Mouse (Mus musculus): ENCODE results near the gene Plcg2. TPM values are rescaled to one million over a fixed set of nuclear protein-coding genes. Genes with fewer than 3 reads are reported as not detected.

Gene Plcg2
- polyA plus RNA-seq, 2 experiments from 2014 or later = 0.99 TPM; not detected in 1

- ATAC-seq = no peak
Observed at GRCm38 (mm10) chr8:117639631-117640030, 141.5 kb downstream of the Plcg2 start.

GRCm38 (mm10) chr8:117645486-117645885 is 147.4 kb downstream of the Plcg2 start:
- no peak for ATAC-seq

GRCm38 (mm10) chr8:117646020-117646419 is 147.9 kb downstream of the Plcg2 start:
- no peak for ATAC-seq

- ATAC-seq = no peak
Observed at GRCm38 (mm10) chr8:117646440-117646839, 148.3 kb downstream of the Plcg2 start.

- ATAC-seq = no peak
Observed at GRCm38 (mm10) chr8:117652318-117652717, 154.2 kb downstream of the Plcg2 start.

GRCm38 (mm10) chr8:117658990-117659389 is 160.9 kb downstream of the Plcg2 start:
- ATAC-seq = no peak

GRCm38 (mm10) chr8:117660358-117661031 is 162.4 kb downstream of the Plcg2 start:
- ATAC-seq = no peak

- no peak for ATAC-seq
Observed at GRCm38 (mm10) chr8:117667349-117668124, 169.4 kb downstream of the Plcg2 start.

GRCm38 (mm10) chr8:117670461-117670860 is 172.4 kb downstream of the Plcg2 start:
- ATAC-seq = no peak

- no peak for ATAC-seq
Observed at GRCm38 (mm10) chr8:117672558-117672957, 174.5 kb downstream of the Plcg2 start.

- ATAC-seq = peak; percentile 96
Observed at GRCm38 (mm10) chr8:117673430-117673830, 175.3 kb downstream of the Plcg2 start, which contains the start of gene Sdr42e1. TSS of gene Sdr42e1 (minus strand) at chr8:117673689.

- ATAC-seq = no peak
Observed at GRCm38 (mm10) chr8:117675171-117675570, 177.1 kb downstream of the Plcg2 start.

GRCm38 (mm10) chr8:117676460-117676859 is 178.4 kb downstream of the Plcg2 start:
- ATAC-seq = no peak

- no peak for ATAC-seq
Observed at GRCm38 (mm10) chr8:117677011-117677410, 178.9 kb downstream of the Plcg2 start.

GRCm38 (mm10) chr8:117678650-117679049 is 180.6 kb downstream of the Plcg2 start:
- ATAC-seq = no peak

GRCm38 (mm10) chr8:117683925-117684472 is 185.9 kb downstream of the Plcg2 start:
- ATAC-seq = no peak

- ATAC-seq = no peak
Observed at GRCm38 (mm10) chr8:117684504-117684903, 186.4 kb downstream of the Plcg2 start.

Other genes starting within 250 kb of the Plcg2 start
- 10 to 100 TPM; 28.6 to 31.0 TPM for gene Cmip, start 241.2 kb upstream of the Plcg2 start, polyA plus RNA-seq (2017; shearing (Covaris generic))
- gene Sdr42e1, start 175.4 kb downstream of the Plcg2 start, polyA plus RNA-seq (2017; shearing (Covaris generic)) = 1 to 10 TPM; 3.4 to 4.4 TPM
- gene Hsd17b2, start 203.6 kb downstream of the Plcg2 start, polyA plus RNA-seq (2017; shearing (Covaris generic)) = under 1 TPM in 1 of 2 experiments, not detected in 1; 0.81 TPM